Mouse (Mus musculus): ENCODE measurements around the gene Dusp5. TPM values are rescaled to one million over a fixed set of nuclear protein-coding genes. Genes with fewer than 3 reads are reported as not detected.

The Dusp5 gene
- polyA plus RNA-seq, 1 experiment from 2014 or later: 8.2 TPM

DNA sequence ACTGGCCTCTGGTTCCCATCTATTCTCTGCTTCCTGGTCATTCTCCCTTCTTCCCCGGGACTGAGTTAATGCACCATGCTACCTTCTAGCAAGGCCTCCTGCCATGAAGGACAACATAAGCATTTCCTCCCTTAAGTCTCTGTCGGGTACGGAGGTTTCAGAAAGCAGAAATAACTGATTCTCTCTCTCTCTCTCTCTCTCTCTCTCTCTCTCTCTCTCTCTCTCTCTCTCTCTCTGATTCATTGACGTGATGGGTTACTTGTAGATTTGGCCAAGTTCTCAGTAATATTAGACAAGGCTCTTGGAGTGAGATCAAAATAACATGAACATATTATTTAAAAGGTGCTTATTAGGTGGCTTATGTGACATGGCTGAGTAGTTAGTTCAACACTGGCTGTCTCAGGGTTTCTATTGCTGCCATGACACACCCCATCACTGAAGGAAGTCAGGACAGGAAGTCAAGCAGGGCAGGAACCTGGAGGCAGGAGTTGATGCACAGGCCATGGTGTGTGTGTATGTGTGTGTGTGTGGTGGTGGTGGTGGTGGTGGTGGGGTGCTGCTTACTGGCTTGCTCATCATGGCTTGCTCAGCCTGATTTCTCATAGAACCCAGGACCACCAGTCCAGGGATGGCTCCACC lies 16.1 kb downstream of the Dusp5 start:
- no peak for ATAC-seq
- Histone ChIP-seq H3K27me3 (replicated peaks; ENCODE audit: control insufficient read depth, insufficient read depth, low read length) (no peaks in the 10 kb centered on the region), H3K27ac (ENCODE audit: low read depth, low read length) (no peak overlapping the region), H3K9me3 (ENCODE audit: control insufficient read depth, low read length) (no peaks in the 10 kb centered on the region), H3K4me1 (ENCODE audit: control insufficient read depth, insufficient read depth, low read depth, low read length) (no peaks in the 10 kb centered on the region), H3K9ac (ENCODE audit: low read depth, low read length) (no peak overlapping the region), H3K4me3 (ENCODE audit: low read length) (no peak overlapping the region), H3K36me3 (ENCODE audit: control insufficient read depth, insufficient read depth, low read length) (no peaks in the 10 kb centered on the region), H3K4me2 (ENCODE audit: low read length) (no peak overlapping the region)
- WGBS: 70% methylated on average over 4 of the region's 4 CpGs

DNA sequence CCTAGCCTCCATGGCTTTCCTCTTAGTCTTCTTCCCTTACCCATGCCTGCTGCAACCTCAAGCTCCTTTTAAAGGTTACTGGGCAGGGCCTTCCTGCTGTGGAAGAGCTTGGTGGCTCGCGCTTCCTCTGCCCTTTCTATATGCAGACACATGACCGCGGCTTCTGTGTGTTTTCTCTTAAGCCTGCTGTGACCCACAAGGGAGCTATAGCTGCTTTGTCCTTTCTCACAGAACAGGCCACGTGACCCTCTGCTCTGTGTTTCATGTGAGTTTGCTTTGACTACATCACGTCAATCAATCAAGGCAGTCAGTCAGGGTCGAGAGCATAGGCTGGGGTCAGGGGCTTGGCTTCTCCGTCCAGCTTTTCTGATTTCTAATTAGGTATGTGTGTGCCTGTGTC lies 18.7 kb downstream of the Dusp5 start:
- Histone ChIP-seq H3K9ac (ENCODE audit: low read depth, low read length) (no peak overlapping the region), H3K27ac (ENCODE audit: low read depth, low read length) (no peak overlapping the region), H3K4me1 (ENCODE audit: control insufficient read depth, insufficient read depth, low read depth, low read length) (no peaks in the 10 kb centered on the region), H3K36me3 (ENCODE audit: control insufficient read depth, insufficient read depth, low read length) (no peaks in the 10 kb centered on the region), H3K9me3 (ENCODE audit: control insufficient read depth, low read length) (no peaks in the 10 kb centered on the region), H3K4me2 (ENCODE audit: low read length) (no peak overlapping the region), H3K4me3 (ENCODE audit: low read length) (no peak overlapping the region), H3K27me3 (replicated peaks; ENCODE audit: control insufficient read depth, insufficient read depth, low read length) (no peaks in the 10 kb centered on the region)
- ATAC-seq: no peak
- WGBS: 23% methylated on average over 8 of the region's 8 CpGs

DNA sequence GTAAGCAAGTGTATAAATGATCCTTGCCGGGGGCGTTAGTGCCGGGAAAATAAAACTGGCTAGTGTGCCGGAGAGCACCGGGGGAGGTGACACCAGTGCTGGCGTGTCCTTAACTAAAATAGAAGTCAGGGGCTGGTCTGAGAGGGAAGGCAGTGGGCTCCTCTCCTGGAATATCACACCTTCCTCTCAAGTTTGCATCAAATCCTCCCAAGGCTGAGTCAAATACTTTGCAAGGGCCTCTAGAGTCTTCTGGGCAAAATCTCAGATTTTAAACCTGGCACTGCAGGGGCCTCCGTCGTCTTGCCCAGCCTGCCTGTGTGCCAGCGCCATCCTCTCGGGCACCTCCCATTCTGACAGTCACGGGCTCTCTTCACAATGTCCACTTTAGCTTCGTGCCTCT lies 22.1 kb downstream of the Dusp5 start:
- no peaks in the 10 kb centered on the region for H3K9me3 ChIP-seq (ENCODE audit: control insufficient read depth, low read length)
- 86% methylated on average over 12 of the region's 12 CpGs for WGBS
- ATAC-seq: no peak

DNA sequence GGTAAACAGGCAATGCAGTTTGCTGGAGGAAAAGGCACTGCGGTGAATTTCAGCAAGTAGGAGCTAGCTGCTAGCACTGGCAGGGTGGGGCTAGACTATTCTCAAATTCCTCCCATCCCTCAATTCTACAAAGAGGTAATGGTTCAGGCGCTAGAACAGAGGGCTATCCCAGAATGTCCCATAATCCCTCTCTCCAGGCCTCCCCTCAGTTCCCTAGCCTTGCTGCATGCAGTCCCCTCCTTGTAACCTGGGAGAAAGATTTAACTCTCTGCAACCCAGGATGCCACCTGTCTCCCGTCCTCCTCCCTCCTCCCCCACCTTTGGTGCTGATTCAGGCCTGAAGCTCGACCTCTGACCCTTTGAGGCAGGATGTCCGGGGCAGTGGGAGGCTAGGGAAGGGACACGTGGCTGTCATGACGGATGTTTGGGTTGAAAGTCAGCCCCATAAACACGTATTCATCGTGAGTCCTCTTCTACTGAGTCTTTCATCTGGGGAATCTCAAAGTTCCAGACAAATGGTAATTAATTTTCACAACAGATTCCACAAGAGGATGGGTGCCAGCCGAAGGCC lies 23.4 kb downstream of the Dusp5 start:
- no peaks in the 10 kb centered on the region for H3K36me3 ChIP-seq (ENCODE audit: control insufficient read depth, insufficient read depth, low read length)
- 37% methylated on average over 10 of the region's 10 CpGs for WGBS
- H3K4me1 ChIP-seq (ENCODE audit: control insufficient read depth, insufficient read depth, low read depth, low read length): peaks cover under 1% of the 10 kb centered on the region; the same call in 1 of the 2 replicates
- H3K27me3 ChIP-seq (replicated peaks; ENCODE audit: control insufficient read depth, insufficient read depth, low read length): no peaks in the 10 kb centered on the region
- H3K9ac ChIP-seq (ENCODE audit: low read depth, low read length): no peak overlapping the region
- H3K9me3 ChIP-seq (ENCODE audit: control insufficient read depth, low read length): no peaks in the 10 kb centered on the region
- no peak overlapping the region for H3K4me2 ChIP-seq (ENCODE audit: low read length)
- no peak for ATAC-seq
- no peak overlapping the region for H3K4me3 ChIP-seq (ENCODE audit: low read length)
- H3K27ac ChIP-seq (ENCODE audit: low read depth, low read length): no peak overlapping the region

More for the DNA sequence above, 22.1 kb downstream of the Dusp5 start:
- H3K27ac ChIP-seq (ENCODE audit: low read depth, low read length): no peak overlapping the region
- H3K27me3 ChIP-seq (replicated peaks; ENCODE audit: control insufficient read depth, insufficient read depth, low read length): no peaks in the 10 kb centered on the region
- no peak overlapping the region for H3K9ac ChIP-seq (ENCODE audit: low read depth, low read length)
- H3K4me3 ChIP-seq (ENCODE audit: low read length): no peak overlapping the region
- H3K36me3 ChIP-seq (ENCODE audit: control insufficient read depth, insufficient read depth, low read length): no peaks in the 10 kb centered on the region
- no peaks in the 10 kb centered on the region for H3K4me1 ChIP-seq (ENCODE audit: control insufficient read depth, insufficient read depth, low read depth, low read length)
- no peak overlapping the region for H3K4me2 ChIP-seq (ENCODE audit: low read length)

DNA sequence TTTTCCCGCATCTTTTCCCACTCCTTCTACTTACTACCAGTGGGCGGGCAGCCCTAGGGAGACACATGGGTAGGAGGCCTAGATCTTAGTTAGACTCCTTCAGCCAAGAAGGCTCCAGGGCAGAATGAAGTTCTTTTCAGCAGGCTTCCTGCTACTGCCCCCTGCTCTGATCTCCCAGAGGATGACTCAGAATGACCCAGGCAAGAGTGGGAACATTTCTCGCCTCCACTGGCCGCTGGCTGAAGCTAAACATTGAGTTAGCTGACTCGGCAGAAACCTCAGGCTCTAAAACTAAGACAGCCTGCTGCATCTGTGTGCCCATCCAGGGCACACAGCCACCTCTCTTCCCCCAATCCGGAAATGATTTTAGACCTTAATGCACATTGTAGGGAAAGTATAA lies 23.9 kb downstream of the Dusp5 start:
- ATAC-seq: no peak
- Histone ChIP-seq H3K27me3 (replicated peaks; ENCODE audit: control insufficient read depth, insufficient read depth, low read length) (no peaks in the 10 kb centered on the region), H3K4me2 (ENCODE audit: low read length) (no peak overlapping the region), H3K36me3 (ENCODE audit: control insufficient read depth, insufficient read depth, low read length) (no peaks in the 10 kb centered on the region), H3K9ac (ENCODE audit: low read depth, low read length) (no peak overlapping the region), H3K4me3 (ENCODE audit: low read length) (no peak overlapping the region), H3K9me3 (ENCODE audit: control insufficient read depth, low read length) (no peaks in the 10 kb centered on the region), H3K4me1 (ENCODE audit: control insufficient read depth, insufficient read depth, low read depth, low read length) (peaks cover 3% of the 10 kb centered on the region; the same call in 1 of the 2 replicates), H3K27ac (ENCODE audit: low read depth, low read length) (no peak overlapping the region)
- 59% methylated on average over 6 of the region's 6 CpGs for WGBS

DNA sequence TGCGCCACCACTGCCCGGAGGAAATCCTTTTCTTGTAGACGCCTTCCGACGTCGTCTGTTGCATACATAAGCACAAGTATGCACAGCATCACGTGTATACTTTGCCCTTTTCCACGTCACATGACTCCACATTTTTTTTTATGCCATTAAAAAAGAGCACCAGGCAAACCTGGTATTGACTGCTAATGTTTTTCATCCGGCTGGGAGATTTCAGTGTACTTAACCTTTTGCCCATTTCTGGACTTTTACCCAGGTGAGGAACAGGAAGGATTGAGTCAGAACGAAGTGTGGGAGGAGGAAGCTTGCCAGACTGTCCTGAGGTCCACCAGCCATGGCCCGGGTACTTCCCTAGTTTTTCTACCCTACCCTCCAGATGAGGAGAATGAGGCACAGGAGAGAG lies 25.5 kb downstream of the Dusp5 start:
- no peaks in the 10 kb centered on the region for H3K27me3 ChIP-seq (replicated peaks; ENCODE audit: control insufficient read depth, insufficient read depth, low read length)
- no peak overlapping the region for H3K9ac ChIP-seq (ENCODE audit: low read depth, low read length)
- no peak overlapping the region for H3K27ac ChIP-seq (ENCODE audit: low read depth, low read length)
- no peak for ATAC-seq
- H3K4me2 ChIP-seq (ENCODE audit: low read length): no peak overlapping the region
- peaks cover 3% of the 10 kb centered on the region; the same call in 1 of the 2 replicates for H3K4me1 ChIP-seq (ENCODE audit: control insufficient read depth, insufficient read depth, low read depth, low read length)
- no peaks in the 10 kb centered on the region for H3K36me3 ChIP-seq (ENCODE audit: control insufficient read depth, insufficient read depth, low read length)
- H3K9me3 ChIP-seq (ENCODE audit: control insufficient read depth, low read length): no peaks in the 10 kb centered on the region
- no peak overlapping the region for H3K4me3 ChIP-seq (ENCODE audit: low read length)
- 86% methylated on average over 11 of the region's 11 CpGs for WGBS

DNA sequence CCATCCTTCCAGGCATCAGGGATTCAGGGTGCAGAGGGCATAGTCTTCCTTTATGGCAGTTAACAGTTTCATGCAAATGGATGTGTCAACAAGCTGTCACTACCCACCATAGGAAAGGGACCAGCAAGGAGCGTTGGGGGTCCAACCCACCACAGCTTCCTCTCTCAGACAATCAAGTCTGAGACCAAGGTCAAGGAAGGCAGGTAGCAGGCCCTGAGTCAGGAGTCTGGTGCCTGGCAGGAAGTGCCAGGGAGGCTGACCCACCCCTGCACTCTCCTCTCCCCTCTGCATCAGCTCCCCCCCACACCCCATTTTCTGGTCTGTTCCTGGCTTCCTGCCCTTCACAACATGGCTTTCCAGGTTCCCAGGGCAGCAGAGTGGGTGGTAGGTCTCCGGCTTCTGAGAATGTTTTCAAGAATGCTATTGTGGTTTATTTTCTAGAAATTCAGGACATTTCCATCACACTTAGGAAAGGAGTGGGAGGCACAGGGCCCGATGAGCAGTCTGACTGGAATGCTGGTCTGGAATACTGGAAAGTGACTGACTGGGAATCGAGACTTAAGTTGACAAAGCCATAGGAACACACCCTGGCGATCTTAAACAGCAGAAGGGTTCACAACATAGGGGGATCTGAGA lies 26.2 kb downstream of the Dusp5 start:
- Histone ChIP-seq H3K9ac (ENCODE audit: low read depth, low read length) (no peak overlapping the region), H3K27ac (ENCODE audit: low read depth, low read length) (no peak overlapping the region), H3K4me2 (ENCODE audit: low read length) (no peak overlapping the region), H3K4me1 (ENCODE audit: control insufficient read depth, insufficient read depth, low read depth, low read length) (peaks cover 3% of the 10 kb centered on the region; the same call in 1 of the 2 replicates), H3K27me3 (replicated peaks; ENCODE audit: control insufficient read depth, insufficient read depth, low read length) (no peaks in the 10 kb centered on the region), H3K4me3 (ENCODE audit: low read length) (no peak overlapping the region), H3K9me3 (ENCODE audit: control insufficient read depth, low read length) (no peaks in the 10 kb centered on the region), H3K36me3 (ENCODE audit: control insufficient read depth, insufficient read depth, low read length) (no peaks in the 10 kb centered on the region)
- 73% methylated on average over 5 of the region's 5 CpGs for WGBS
- ATAC-seq: no peak

DNA sequence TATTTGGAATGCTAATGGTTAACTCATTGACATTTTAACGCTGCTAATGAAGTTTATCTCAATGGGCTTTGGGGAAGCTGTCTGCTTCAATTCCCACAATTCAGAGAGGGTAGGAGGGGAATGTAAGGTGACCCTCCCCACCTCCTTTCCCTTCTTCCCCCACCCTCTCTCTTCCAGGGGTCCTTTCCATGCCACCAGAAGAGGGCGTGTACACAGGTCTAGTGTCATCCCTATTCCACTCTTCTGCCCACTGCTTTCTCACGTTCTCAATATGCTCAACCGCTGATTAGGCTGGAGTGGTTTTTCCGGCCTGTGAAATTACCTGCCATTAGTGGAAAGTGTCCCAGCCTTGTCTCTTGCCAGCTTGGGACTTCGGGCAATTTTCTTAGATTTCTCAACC lies 27.9 kb downstream of the Dusp5 start:
- no peak overlapping the region for H3K9ac ChIP-seq (ENCODE audit: low read depth, low read length)
- 33% methylated on average over 6 of the region's 6 CpGs for WGBS
- no peaks in the 10 kb centered on the region for H3K9me3 ChIP-seq (ENCODE audit: control insufficient read depth, low read length)
- H3K27ac ChIP-seq (ENCODE audit: low read depth, low read length): no peak overlapping the region
- H3K36me3 ChIP-seq (ENCODE audit: control insufficient read depth, insufficient read depth, low read length): no peaks in the 10 kb centered on the region
- ATAC-seq: no peak
- no peak overlapping the region for H3K4me3 ChIP-seq (ENCODE audit: low read length)
- no peaks in the 10 kb centered on the region for H3K27me3 ChIP-seq (replicated peaks; ENCODE audit: control insufficient read depth, insufficient read depth, low read length)
- H3K4me1 ChIP-seq (ENCODE audit: control insufficient read depth, insufficient read depth, low read depth, low read length): peaks cover 3% of the 10 kb centered on the region; the same call in 1 of the 2 replicates
- peak overlapping the region; percentile 37 for H3K4me2 ChIP-seq (ENCODE audit: low read length)

DNA sequence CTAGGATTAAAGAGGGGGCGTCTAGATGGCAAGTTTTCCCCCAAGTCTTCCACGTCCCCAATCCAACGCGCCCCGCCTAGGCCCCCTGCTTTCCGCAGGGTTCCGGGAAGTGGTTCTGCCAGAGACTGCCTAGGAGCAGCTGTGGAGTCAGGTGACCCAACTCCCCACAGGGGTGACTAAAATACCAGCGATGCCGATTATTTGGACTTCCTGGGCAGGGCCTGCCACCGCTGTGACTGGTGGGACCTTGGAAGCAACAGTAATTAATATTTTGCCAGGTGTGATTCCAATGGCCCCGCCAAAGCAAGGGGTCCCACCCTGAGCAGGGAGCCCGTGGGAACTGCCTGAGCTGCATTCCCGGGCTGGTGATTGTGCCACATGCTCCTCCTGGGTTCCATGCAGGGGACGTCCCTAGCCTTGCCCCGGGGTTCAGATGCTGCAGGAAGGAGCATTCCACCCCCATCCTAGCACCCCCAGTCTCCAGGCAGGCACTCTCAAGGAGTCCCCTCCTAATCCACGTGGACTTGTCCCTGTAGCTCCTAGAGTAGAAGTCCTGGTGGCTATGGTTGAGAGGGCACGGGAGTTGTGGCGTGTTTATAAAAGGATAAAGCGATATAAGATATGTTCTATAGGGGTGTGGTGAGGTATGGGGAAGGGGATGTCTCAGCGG lies 28.5 kb downstream of the Dusp5 start:
- Histone ChIP-seq H3K4me1 (ENCODE audit: control insufficient read depth, insufficient read depth, low read depth, low read length) (peaks cover 3% of the 10 kb centered on the region; the same call in 1 of the 2 replicates), H3K27ac (ENCODE audit: low read depth, low read length) (no peak overlapping the region), H3K27me3 (replicated peaks; ENCODE audit: control insufficient read depth, insufficient read depth, low read length) (no peaks in the 10 kb centered on the region), H3K36me3 (ENCODE audit: control insufficient read depth, insufficient read depth, low read length) (no peaks in the 10 kb centered on the region), H3K9me3 (ENCODE audit: control insufficient read depth, low read length) (no peaks in the 10 kb centered on the region), H3K4me3 (ENCODE audit: low read length) (no peak overlapping the region), H3K4me2 (ENCODE audit: low read length) (peak overlapping the region; percentile 37), H3K9ac (ENCODE audit: low read depth, low read length) (no peak overlapping the region)
- no peak for ATAC-seq
- WGBS: 31% methylated on average over 20 of the region's 20 CpGs

Data from hindbrain, embryonic 16.5 days (tissue).